Mouse (Mus musculus): ENCODE results near the gene Zfp346. TPM values are rescaled to one million over a fixed set of nuclear protein-coding genes. Genes with fewer than 3 reads are reported as not detected.

The Zfp346 gene
- polyA plus RNA-seq, 1 experiment from 2014 or later, result 25.0 TPM

DNA sequence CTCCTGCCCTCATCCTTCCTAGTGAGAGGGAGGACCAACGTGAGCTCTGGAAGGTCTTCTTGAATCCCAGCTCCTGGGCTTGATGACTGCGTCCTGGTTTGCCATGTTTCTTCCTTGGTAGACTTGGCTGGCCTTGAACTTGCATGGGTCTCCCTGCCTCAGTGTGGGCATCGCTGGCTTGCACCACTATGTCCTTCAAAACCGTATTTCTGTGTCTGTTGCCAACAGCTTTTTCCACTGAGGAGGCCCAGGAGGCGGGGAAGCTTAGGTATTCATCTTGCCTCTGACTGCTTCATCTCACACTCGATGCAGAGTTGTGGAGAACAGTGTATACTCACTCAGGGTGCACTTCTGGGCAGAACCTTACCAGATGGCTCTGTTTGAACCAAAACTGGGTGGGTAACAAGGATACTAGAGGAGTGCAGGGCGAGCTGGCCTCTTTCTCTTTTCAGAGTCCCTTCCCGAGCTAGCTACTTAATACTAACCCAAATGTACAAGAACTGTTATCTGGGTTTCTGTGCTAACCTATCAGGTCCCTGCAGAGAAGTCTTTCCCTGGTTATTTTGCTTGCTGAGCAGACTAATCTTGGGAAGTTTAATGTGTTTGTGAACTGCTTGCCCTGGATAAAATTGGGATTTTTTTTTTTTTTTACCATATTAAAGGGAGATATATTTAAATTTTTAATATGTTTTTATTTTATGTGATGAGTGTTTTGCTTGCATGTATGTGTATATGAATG lies 1.0 kb downstream of the Zfp346 start:
- DNase-seq (peak; percentile 30), ATAC-seq (ENCODE audit: insufficient read depth) (no peak)
- Histone ChIP-seq H3K36me3 (ENCODE audit: insufficient read depth) (peaks cover 14% of the 10 kb centered on the region), H3K27ac (ENCODE audit: low read depth) (peak overlapping the region; percentile 80), H3K4me3 (ENCODE audit: low read depth, low read length) (peak overlapping the region; percentile 85), H3K9me3 (ENCODE audit: low read depth, low read length) (no peaks in the 10 kb centered on the region), H3K27me3 (ENCODE audit: insufficient read depth, low read length) (no peaks in the 10 kb centered on the region), H3K9ac (peak overlapping the region; percentile 74), H3K4me2 (peak overlapping the region; percentile 82), H3K4me1 (ENCODE audit: insufficient read depth) (peaks cover 6% of the 10 kb centered on the region; the same call in 1 of the 2 replicates)
- 12% methylated on average over 8 of the region's 8 CpGs for WGBS
- TF ChIP-seq CTCF (IDR thresholded peaks at IDR 0.05; ENCODE audit: low read depth), result no peak

DNA sequence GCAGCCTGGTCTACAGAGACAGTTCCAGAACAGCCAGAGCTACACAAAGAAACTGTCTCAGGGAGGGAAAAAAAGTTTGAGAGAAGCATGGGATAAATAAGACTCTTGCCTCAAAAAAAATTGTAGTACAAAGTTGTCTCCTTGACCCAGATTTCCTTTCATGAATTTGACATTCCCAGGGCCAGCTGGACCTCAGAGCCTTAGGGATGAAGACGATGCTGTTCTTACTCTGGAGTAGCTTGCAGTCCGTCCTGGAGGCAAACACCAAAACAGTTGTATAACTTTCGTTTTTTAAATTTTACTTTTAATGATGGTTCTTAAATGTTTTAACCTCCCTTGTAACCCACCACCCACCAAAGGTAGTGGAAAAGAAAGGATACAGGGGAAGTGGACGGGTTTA lies 2.0 kb downstream of the Zfp346 start:
- ATAC-seq (ENCODE audit: insufficient read depth), result no peak
- 84% methylated on average over 4 of the region's 4 CpGs for WGBS
- H3K4me3 ChIP-seq (ENCODE audit: low read depth, low read length), result no peak overlapping the region

DNA sequence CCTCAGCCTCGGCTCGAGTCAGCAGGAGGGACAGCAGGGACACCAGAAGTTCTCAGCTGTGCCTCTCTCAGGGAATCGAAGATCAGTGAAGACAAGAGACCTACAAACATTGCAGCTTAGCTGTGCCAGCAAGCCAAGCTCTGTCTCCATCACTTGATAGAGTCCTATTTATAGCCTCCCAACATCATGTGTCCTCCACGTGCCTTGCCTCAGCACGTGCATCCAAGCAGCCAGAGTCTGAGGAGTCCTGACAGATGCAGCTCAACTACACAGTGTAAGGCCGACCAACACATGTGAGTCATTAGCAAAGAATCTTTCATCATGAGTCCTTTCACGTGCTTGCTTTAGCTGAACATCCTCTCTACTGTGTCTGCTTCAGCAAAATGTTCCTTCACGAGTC lies 2.6 kb downstream of the Zfp346 start:
- 81% methylated on average over 8 of the region's 8 CpGs for WGBS
- Histone ChIP-seq H3K27me3 (ENCODE audit: insufficient read depth, low read length) (no peaks in the 10 kb centered on the region), H3K4me2 (no peak overlapping the region), H3K27ac (ENCODE audit: low read depth) (no peak overlapping the region), H3K4me1 (ENCODE audit: insufficient read depth) (peaks cover 6% of the 10 kb centered on the region; the same call in 1 of the 2 replicates), H3K4me3 (ENCODE audit: low read depth, low read length) (no peak overlapping the region), H3K9me3 (ENCODE audit: low read depth, low read length) (no peaks in the 10 kb centered on the region), H3K9ac (no peak overlapping the region), H3K36me3 (ENCODE audit: insufficient read depth) (peaks cover 14% of the 10 kb centered on the region)
- DNase-seq, result no peak
- no peak for TF ChIP-seq CTCF (IDR thresholded peaks at IDR 0.05; ENCODE audit: low read depth)
- no peak for ATAC-seq (ENCODE audit: insufficient read depth)

More for the DNA sequence above, 2.0 kb downstream of the Zfp346 start:
- Histone ChIP-seq H3K4me1 (ENCODE audit: insufficient read depth) (peaks cover 6% of the 10 kb centered on the region; the same call in 1 of the 2 replicates), H3K9me3 (ENCODE audit: low read depth, low read length) (no peaks in the 10 kb centered on the region), H3K4me2 (no peak overlapping the region), H3K9ac (no peak overlapping the region), H3K27ac (ENCODE audit: low read depth) (no peak overlapping the region), H3K36me3 (ENCODE audit: insufficient read depth) (peaks cover 14% of the 10 kb centered on the region), H3K27me3 (ENCODE audit: insufficient read depth, low read length) (no peaks in the 10 kb centered on the region)
- no peak for DNase-seq
- TF ChIP-seq CTCF (IDR thresholded peaks at IDR 0.05; ENCODE audit: low read depth), result no peak

DNA sequence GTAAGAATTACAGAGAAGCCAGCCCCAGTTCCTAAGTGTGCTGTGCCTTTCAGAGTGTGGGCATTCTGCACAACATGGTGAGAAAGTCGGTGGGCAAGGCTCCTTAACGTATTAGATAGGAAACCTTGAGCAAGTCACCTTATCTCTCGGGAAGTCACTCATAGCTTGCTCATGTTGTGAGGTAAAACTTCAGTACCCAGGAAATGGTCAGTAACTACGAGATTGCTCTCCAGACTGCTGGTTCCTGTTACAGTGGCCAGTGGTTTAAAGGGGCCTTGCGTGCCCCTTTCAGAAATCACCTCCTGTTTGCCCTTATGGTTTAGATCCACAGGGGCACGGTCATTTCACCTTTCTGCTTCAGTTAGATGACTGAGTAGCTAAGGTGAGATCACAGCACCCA lies 9.3 kb downstream of the Zfp346 start:
- Histone ChIP-seq H3K9me3 (ENCODE audit: low read depth, low read length) (no peaks in the 10 kb centered on the region), H3K4me2 (no peak overlapping the region), H3K27ac (ENCODE audit: low read depth) (no peak overlapping the region), H3K4me1 (ENCODE audit: insufficient read depth) (no peaks in the 10 kb centered on the region), H3K9ac (no peak overlapping the region), H3K4me3 (ENCODE audit: low read depth, low read length) (no peak overlapping the region), H3K36me3 (ENCODE audit: insufficient read depth) (peaks cover 52% of the 10 kb centered on the region), H3K27me3 (ENCODE audit: insufficient read depth, low read length) (no peaks in the 10 kb centered on the region)
- WGBS, result 84% methylated on average over 6 of the region's 6 CpGs
- DNase-seq (no peak), ATAC-seq (ENCODE audit: insufficient read depth) (no peak)
- no peak for TF ChIP-seq CTCF (IDR thresholded peaks at IDR 0.05; ENCODE audit: low read depth)

DNA sequence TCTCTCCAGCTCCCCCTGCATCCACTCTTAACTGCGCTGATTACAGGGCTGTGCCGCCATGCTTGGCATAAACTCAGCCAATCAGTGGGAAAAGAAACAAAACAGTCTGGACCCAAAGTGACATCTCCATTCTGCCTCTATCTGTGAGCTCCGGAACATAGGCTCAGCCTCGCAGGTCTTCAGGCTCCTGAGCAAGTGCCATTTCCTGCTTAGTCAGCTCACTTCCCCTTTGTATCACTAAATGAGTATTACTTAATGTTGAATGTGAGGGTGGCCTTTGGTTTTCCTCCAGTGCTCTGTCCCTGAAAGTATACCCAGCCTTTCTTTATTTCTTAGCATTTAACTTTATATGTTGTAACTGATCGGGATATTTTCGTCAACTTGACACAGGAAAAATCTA lies 19.8 kb downstream of the Zfp346 start:
- no peaks in the 10 kb centered on the region for H3K27me3 ChIP-seq (ENCODE audit: insufficient read depth, low read length)
- no peak overlapping the region for H3K4me2 ChIP-seq
- 95% methylated on average over 6 of the region's 6 CpGs for WGBS
- H3K36me3 ChIP-seq (ENCODE audit: insufficient read depth), result peaks cover 59% of the 10 kb centered on the region
- ATAC-seq (ENCODE audit: insufficient read depth), result no peak
- no peak for TF ChIP-seq CTCF (IDR thresholded peaks at IDR 0.05; ENCODE audit: low read depth)
- H3K4me3 ChIP-seq (ENCODE audit: low read depth, low read length), result no peak overlapping the region
- no peaks in the 10 kb centered on the region for H3K9me3 ChIP-seq (ENCODE audit: low read depth, low read length)
- H3K27ac ChIP-seq (ENCODE audit: low read depth), result no peak overlapping the region
- no peak for DNase-seq
- H3K4me1 ChIP-seq (ENCODE audit: insufficient read depth), result no peaks in the 10 kb centered on the region
- H3K9ac ChIP-seq, result no peak overlapping the region

DNA sequence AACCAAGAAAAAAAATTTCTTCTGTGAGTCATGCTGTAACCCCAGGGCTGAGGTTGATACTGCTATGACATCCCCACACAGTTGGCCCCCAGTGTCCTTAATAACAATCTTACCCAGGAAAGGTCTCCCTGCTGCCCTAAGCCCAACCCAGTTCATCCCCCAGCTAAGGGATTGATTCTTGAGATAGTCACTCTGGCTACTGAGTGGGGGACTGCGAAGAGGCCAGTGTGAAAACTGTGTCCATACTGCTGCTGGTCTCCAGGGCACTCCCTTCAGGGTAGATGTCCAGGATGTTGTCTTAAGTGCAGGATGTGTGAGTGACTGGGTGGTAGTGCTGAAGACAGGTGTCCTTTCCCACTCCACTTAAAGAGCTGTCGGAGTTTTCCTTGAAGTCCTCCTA lies 28.3 kb downstream of the Zfp346 start, which contains the start of gene Gm17617:
Gene Gm17617 (minus strand): TSS at position 101 of the 400 bp plus-strand sequence.
- Histone ChIP-seq H3K9me3 (ENCODE audit: low read depth, low read length) (no peaks in the 10 kb centered on the region), H3K4me3 (ENCODE audit: low read depth, low read length) (no peak within 1 kb of the TSS), H3K4me1 (ENCODE audit: insufficient read depth) (no peaks in the 10 kb centered on the region), H3K27me3 (ENCODE audit: insufficient read depth, low read length) (no peaks in the 10 kb centered on the region), H3K36me3 (ENCODE audit: insufficient read depth) (peaks cover 48% of the 10 kb centered on the region), H3K9ac (no peak within 1 kb of the TSS), H3K27ac (ENCODE audit: low read depth) (no peak within 1 kb of the TSS), H3K4me2 (no peak within 1 kb of the TSS)
- no peak for DNase-seq
- WGBS, result 91% methylated on average over 2 of the region's 2 CpGs
- ATAC-seq (ENCODE audit: insufficient read depth), result no peak
- no peak for TF ChIP-seq CTCF (IDR thresholded peaks at IDR 0.05; ENCODE audit: low read depth)

DNA sequence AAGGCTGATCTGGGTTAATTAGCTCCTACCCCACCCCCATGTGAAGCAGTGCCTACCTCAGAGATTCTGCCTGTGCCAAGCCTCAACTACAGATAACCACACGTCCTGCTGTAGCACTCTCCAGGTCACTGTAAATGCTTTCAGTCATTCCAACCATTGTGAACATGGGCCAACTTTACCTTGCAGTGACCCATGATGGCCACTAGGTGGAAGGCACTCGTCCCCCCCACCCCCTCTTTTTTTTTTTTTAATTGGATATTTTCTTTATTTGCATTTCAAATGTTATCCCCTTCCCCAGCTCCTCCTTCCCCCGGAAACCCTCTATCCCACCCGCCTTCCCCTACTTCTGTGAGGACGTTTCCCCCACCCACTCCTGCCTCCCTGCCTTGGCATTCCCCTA lies 30.3 kb downstream of the Zfp346 start:
- no peaks in the 10 kb centered on the region for H3K9me3 ChIP-seq (ENCODE audit: low read depth, low read length)
- H3K36me3 ChIP-seq (ENCODE audit: insufficient read depth), result peaks cover 36% of the 10 kb centered on the region
- ATAC-seq (ENCODE audit: insufficient read depth) (no peak), DNase-seq (peak; percentile 64)
- H3K9ac ChIP-seq, result no peak overlapping the region
- no peak overlapping the region for H3K4me3 ChIP-seq (ENCODE audit: low read depth, low read length)
- whole genome bisulfite sequencing, result 7% methylated on average over 5 of the region's 5 CpGs
- no peaks in the 10 kb centered on the region for H3K27me3 ChIP-seq (ENCODE audit: insufficient read depth, low read length)
- H3K27ac ChIP-seq (ENCODE audit: low read depth), result no peak overlapping the region
- peak; percentile 79 for TF ChIP-seq CTCF (IDR thresholded peaks at IDR 0.05; ENCODE audit: low read depth)
- H3K4me1 ChIP-seq (ENCODE audit: insufficient read depth), result no peaks in the 10 kb centered on the region
- no peak overlapping the region for H3K4me2 ChIP-seq

All from lung, embryonic 14.5 days (tissue).